17 mouse cellular contexts compared by ENCODE assay signal in genomic region chr9:97188616-97189330, GRCm38 (mm10).
DNase-seq lines count a peak whose midpoint lies in the region; ATAC-seq and TF ChIP-seq lines count a peak whose summit lies in the region.
"Had no signal": no experiment of that assay in that cellular context is flagged by ENCODE, and none has a peak within 500 bp of the region (broad histone marks: within the 10 kb centered on the region; RNA-seq: fewer than 3 reads in every experiment).

No protein-coding gene starts in this region.

- no peaks in the 10 kb centered on the region for H3K27me3 ChIP-seq in heart, embryonic 11.5 days (ENCODE audit: control insufficient read depth, insufficient read depth, low read length)
- 0 out of 2 replicates have a peak, but pooled peaks cover 3% of the 10 kb centered on the region for H3K27me3 ChIP-seq in liver, postnatal 0 days (ENCODE audit: insufficient read depth, low read length)
- H3K27me3 ChIP-seq in liver, embryonic 11.5 days (replicated peaks; ENCODE audit: control insufficient read depth, insufficient read depth, low read length), result no peaks in the 10 kb centered on the region
- H3K27me3 ChIP-seq: forebrain, embryonic 13.5 days; heart, embryonic 15.5 days had no signal

- intact Hi-C loops in left cerebral cortex, postnatal 25 days (cut with DNase I), result no loop called here

- no peak overlapping the region for H3K4me3 ChIP-seq in heart, embryonic 11.5 days (ENCODE audit: low read depth, low read length)
- no peak overlapping the region for H3K4me3 ChIP-seq in liver, postnatal 0 days (ENCODE audit: low read depth, low read length)
- H3K4me3 ChIP-seq in liver, embryonic 11.5 days (ENCODE audit: low read depth, low read length), result no peak overlapping the region
- H3K4me3 ChIP-seq: forebrain, embryonic 13.5 days; heart, embryonic 15.5 days; left cerebral cortex, adult 2 months had no signal

- no peaks in the 10 kb centered on the region for H3K4me1 ChIP-seq in heart, embryonic 11.5 days (ENCODE audit: control insufficient read depth, insufficient read depth, low read length)
- H3K4me1 ChIP-seq in liver, postnatal 0 days (ENCODE audit: insufficient read depth), result no peaks in the 10 kb centered on the region
- H3K4me1 ChIP-seq in liver, embryonic 11.5 days (replicated peaks; ENCODE audit: control insufficient read depth, insufficient read depth, low read length), result no peaks in the 10 kb centered on the region
- H3K4me1 ChIP-seq: forebrain, embryonic 13.5 days; heart, embryonic 15.5 days had no signal

- no peak overlapping the region for H3K4me2 ChIP-seq in heart, embryonic 11.5 days
- no peak overlapping the region for H3K4me2 ChIP-seq in liver, postnatal 0 days (ENCODE audit: low read depth, low read length)
- no peak overlapping the region for H3K4me2 ChIP-seq in liver, embryonic 11.5 days
- H3K4me2 ChIP-seq: forebrain, embryonic 13.5 days; heart, embryonic 15.5 days; lung, embryonic 14.5 days had no signal

- no peak for TF ChIP-seq CTCF in liver, postnatal 0 days (IDR thresholded peaks at IDR 0.05; ENCODE audit: low read depth)

- no peaks in the 10 kb centered on the region for H3K9me3 ChIP-seq in heart, embryonic 11.5 days (replicated peaks; ENCODE audit: control insufficient read depth, low read length)
- no peaks in the 10 kb centered on the region for H3K9me3 ChIP-seq in liver, postnatal 0 days (ENCODE audit: low read length)
- no peaks in the 10 kb centered on the region for H3K9me3 ChIP-seq in liver, embryonic 11.5 days (ENCODE audit: control insufficient read depth, low read length)
- H3K9me3 ChIP-seq: forebrain, embryonic 13.5 days; heart, embryonic 15.5 days had no signal

- no peaks in the 10 kb centered on the region for H3K36me3 ChIP-seq in heart, embryonic 11.5 days (ENCODE audit: control insufficient read depth, insufficient read depth, low read length)
- no peaks in the 10 kb centered on the region for H3K36me3 ChIP-seq in liver, postnatal 0 days (replicated peaks; ENCODE audit: insufficient read depth, low read length)
- no peaks in the 10 kb centered on the region for H3K36me3 ChIP-seq in liver, embryonic 11.5 days (ENCODE audit: control insufficient read depth, insufficient read depth, low read length)
- H3K36me3 ChIP-seq: heart, embryonic 15.5 days had no signal

- no peak overlapping the region for H3K27ac ChIP-seq in heart, embryonic 11.5 days (ENCODE audit: low read depth, low read length)
- H3K27ac ChIP-seq in liver, postnatal 0 days (ENCODE audit: low read depth), result no peak overlapping the region
- H3K27ac ChIP-seq in liver, embryonic 11.5 days (ENCODE audit: low read depth, low read length), result no peak overlapping the region
- H3K27ac ChIP-seq: forebrain, embryonic 13.5 days; heart, embryonic 15.5 days; left cerebral cortex, adult 2 months had no signal

- peak; percentile 63 to 72 for DNase-seq in heart, adult 18-20 months
- DNase-seq in liver, postnatal 0 days, result no peak
- no peak for DNase-seq in liver, embryonic 11.5 days (ENCODE audit: low spot score)
- DNase-seq in fat pad, adult 2 months (ENCODE audit: extremely low read depth, low read depth, low spot score), result peak; percentile 57
- DNase-seq in heart, postnatal 4 days, result peak; percentile 18
- DNase-seq in right cerebral cortex, postnatal 36 days (ENCODE audit: low spot score in 2 of 2), result no peak
- no peak for DNase-seq in left cerebral cortex, postnatal 25 days (ENCODE audit: low spot score in 2 of 2)
- DNase-seq: cerebellum, adult 8-10 months; embryo, embryonic 11 days; lung, embryonic 14.5 days; midbrain, embryonic 14.5 days; thymus, postnatal 25 days had no signal

- no peak overlapping the region for H3K9ac ChIP-seq in heart, embryonic 11.5 days (ENCODE audit: low read depth, low read length)
- H3K9ac ChIP-seq in liver, postnatal 0 days (replicated peaks), result no peak overlapping the region
- H3K9ac ChIP-seq in liver, embryonic 11.5 days (ENCODE audit: low read depth, low read length), result no peak overlapping the region
- H3K9ac ChIP-seq: forebrain, embryonic 13.5 days; heart, embryonic 15.5 days; lung, embryonic 14.5 days had no signal

- no peak for ATAC-seq in heart, embryonic 11.5 days (replicated peaks; ENCODE audit: insufficient number of reproducible peaks, low FRiP score, low TSS enrichment)
- ATAC-seq in liver, postnatal 0 days, result peak; percentile 67
- ATAC-seq in liver, embryonic 11.5 days (replicated peaks; ENCODE audit: low FRiP score), result no peak
- ATAC-seq: activated CD4-positive, CD25-positive, alpha-beta regulatory T cell, adult 4 months; forebrain, embryonic 13.5 days had no signal

- no peak for TF ChIP-seq EP300 in liver, postnatal 0 days (IDR thresholded peaks at IDR 0.05; ENCODE audit: low read depth)

- WGBS in heart, embryonic 11.5 days (ENCODE audit: insufficient replicate concordance), result 74% methylated on average over 7 of the region's 7 CpGs
- WGBS in liver, postnatal 0 days (ENCODE audit: insufficient replicate concordance), result 61% methylated on average over 7 of the region's 7 CpGs
- WGBS in liver, embryonic 11.5 days, result 77% methylated on average over 7 of the region's 7 CpGs

Comparison
In these comparisons a context has a peak if more than half of its experiments do, and no peak if none do; other contexts are left out.
1. DNase-seq: peak in heart, adult 18-20 months (2 of 2), fat pad, adult 2 months (single experiment) and heart, postnatal 4 days (single experiment); none in liver, postnatal 0 days (single experiment), liver, embryonic 11.5 days (single experiment), right cerebral cortex, postnatal 36 days (0 of 2) and left cerebral cortex, postnatal 25 days (0 of 2).